Comparison of ENCODE assay signal across 8 mouse cellular contexts in genomic region chr4:133813992-133814803, GRCm38 (mm10). TPM values are rescaled to one million over a fixed set of nuclear protein-coding genes. Genes with fewer than 3 reads are reported as not detected.
A peak's percentile ranks its signal among the peaks of the same experiment; 100 is the strongest.
DNase-seq lines count a peak whose midpoint lies in the region; ATAC-seq and TF ChIP-seq lines count a peak whose summit lies in the region.

No protein-coding gene starts in this region.

- no peaks in the 10 kb centered on the region for H3K9me3 ChIP-seq in forebrain, embryonic 15.5 days
- H3K9me3 ChIP-seq in liver, postnatal 0 days (ENCODE audit: low read length) = no peaks in the 10 kb centered on the region
- no peaks in the 10 kb centered on the region for H3K9me3 ChIP-seq in neural tube, embryonic 13.5 days

- peaks cover 24% of the 10 kb centered on the region for H3K4me1 ChIP-seq in forebrain, embryonic 15.5 days
- peaks cover 24% of the 10 kb centered on the region for H3K4me1 ChIP-seq in liver, postnatal 0 days (ENCODE audit: insufficient read depth)
- H3K4me1 ChIP-seq in neural tube, embryonic 13.5 days (replicated peaks) = peaks cover 33% of the 10 kb centered on the region

- peak; percentile 63 for ATAC-seq in forebrain, embryonic 15.5 days (replicated peaks)
- ATAC-seq in liver, postnatal 0 days = peak; percentile 73
- peak; percentile 70 for ATAC-seq in neural tube, embryonic 13.5 days (ENCODE audit: low read depth)

- H3K4me3 ChIP-seq in forebrain, embryonic 15.5 days = peak overlapping the region; percentile 68
- peak overlapping the region; percentile 83 for H3K4me3 ChIP-seq in liver, postnatal 0 days (ENCODE audit: low read depth, low read length)
- H3K4me3 ChIP-seq in neural tube, embryonic 13.5 days = peak overlapping the region; percentile 66

- H3K36me3 ChIP-seq in forebrain, embryonic 15.5 days = no peaks in the 10 kb centered on the region
- H3K36me3 ChIP-seq in liver, postnatal 0 days (replicated peaks; ENCODE audit: insufficient read depth, low read length) = no peaks in the 10 kb centered on the region
- H3K36me3 ChIP-seq in neural tube, embryonic 13.5 days = no peaks in the 10 kb centered on the region

- peak overlapping the region; percentile 99 for H3K27ac ChIP-seq in forebrain, embryonic 15.5 days (replicated peaks)
- H3K27ac ChIP-seq in liver, postnatal 0 days (ENCODE audit: low read depth) = peak overlapping the region; percentile 100
- peak overlapping the region; percentile 98 for H3K27ac ChIP-seq in neural tube, embryonic 13.5 days (replicated peaks)

- DNase-seq in ES-CJ7 (ENCODE audit: low read depth, low spot score) = peak; percentile 91
- DNase-seq in cerebellum, adult 11 months = peak; percentile 64
- peak; percentile 93 to 94 for DNase-seq in heart, postnatal 14 days
- peak; percentile 81 for DNase-seq in layer of hippocampus, adult 11-12 months (ENCODE audit: low spot score)
- DNase-seq in liver, postnatal 0 days = peak; percentile 91
- DNase-seq in telencephalon, adult 2 months (ENCODE audit: low read depth, low spot score) = peak; percentile 72

- H3K27me3 ChIP-seq in forebrain, embryonic 15.5 days = no peaks in the 10 kb centered on the region
- H3K27me3 ChIP-seq in liver, postnatal 0 days (ENCODE audit: insufficient read depth, low read length) = no peaks in the 10 kb centered on the region
- H3K27me3 ChIP-seq in neural tube, embryonic 13.5 days = peaks cover 3% of the 10 kb centered on the region; the same call in 1 of the 2 replicates

- TF ChIP-seq EP300 in liver, postnatal 0 days (IDR thresholded peaks at IDR 0.05; ENCODE audit: low read depth) = no peak

- peak; percentile 74 for TF ChIP-seq CTCF in liver, postnatal 0 days (IDR thresholded peaks at IDR 0.05; ENCODE audit: low read depth)

- H3K4me2 ChIP-seq in forebrain, embryonic 15.5 days (replicated peaks) = peak overlapping the region; percentile 74
- H3K4me2 ChIP-seq in liver, postnatal 0 days (ENCODE audit: low read depth, low read length) = peak overlapping the region; percentile 92
- peak overlapping the region; percentile 60 for H3K4me2 ChIP-seq in neural tube, embryonic 13.5 days

- intact Hi-C loops in heart, postnatal 14 days (cut with DNase I) = loop anchor here (1.0 to 2.0 kb wide), 3 partner anchors 15 to 143 kb away; no protein-coding TSS in a partner anchor

- peak overlapping the region; percentile 76 for H3K9ac ChIP-seq in forebrain, embryonic 15.5 days (replicated peaks)
- H3K9ac ChIP-seq in liver, postnatal 0 days (replicated peaks) = peak overlapping the region; percentile 94
- H3K9ac ChIP-seq in neural tube, embryonic 13.5 days = peak overlapping the region; percentile 82

- WGBS in forebrain, embryonic 15.5 days = under 1% methylated on average over 72 of the region's 80 CpGs
- WGBS in liver, postnatal 0 days (ENCODE audit: insufficient replicate concordance) = 1% methylated on average over 59 of the region's 80 CpGs
- WGBS in neural tube, embryonic 13.5 days = under 1% methylated on average over 55 of the region's 80 CpGs

RNA-seq across cellular contexts. Expression of gene Arid1a, which starts 57.6 kb away (rescaled TPM):
- 40.1 and 40.9 TPM in 2 replicates for polyA plus RNA-seq in forebrain, embryonic 15.5 days (2015; fragmentation: Nextera tagmentation; extraction: Ambion mirVana)
- total RNA-seq in heart, postnatal 14 days (2021) = 10 to 100 TPM; 45.2 to 48.8 TPM
- 6.1 and 6.2 TPM in 2 replicates for polyA plus RNA-seq in liver, postnatal 0 days (2015; fragmentation: Nextera tagmentation; extraction: Ambion mirVana)
- polyA plus RNA-seq in neural tube, embryonic 13.5 days (2015; fragmentation: Nextera tagmentation; extraction: Ambion mirVana) = 31.8 and 37.3 TPM in 2 replicates

Comparison
In these comparisons a context has a peak if more than half of its experiments do, and no peak if none do; other contexts are left out.
1. Peak in every context shown above with its lines: DNase-seq, ATAC-seq, H3K4me3 ChIP-seq and H3K27ac ChIP-seq.